8 mouse cellular contexts compared by ENCODE assay signal in the genomic region with DNA sequence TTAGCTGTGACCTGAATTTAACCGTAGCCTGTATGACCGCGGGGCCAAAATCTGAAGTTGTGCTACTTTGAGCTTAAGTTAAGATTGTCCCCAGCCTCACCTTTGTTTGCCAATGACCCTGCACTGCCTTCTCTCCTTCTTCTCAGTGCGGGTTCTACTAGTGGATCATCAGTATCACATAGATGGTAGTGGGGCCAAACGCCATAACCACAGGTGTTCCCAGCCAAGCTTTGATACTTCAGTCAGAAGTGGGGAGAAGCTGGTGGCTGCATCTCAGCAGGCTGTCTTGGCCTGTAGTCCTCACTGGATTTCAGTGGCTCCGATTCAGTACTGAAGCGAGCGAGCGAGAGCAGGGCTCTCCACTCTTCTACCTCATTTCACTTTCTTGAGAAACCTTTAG. TPM values are rescaled to one million over a fixed set of nuclear protein-coding genes. Genes with fewer than 3 reads are reported as not detected.
DNase-seq lines count a peak whose midpoint lies in the region; ATAC-seq lines count a peak whose summit lies in the region.

No protein-coding gene starts in this region.

- no peaks in the 10 kb centered on the region for H3K36me3 ChIP-seq in embryonic facial prominence, embryonic 10.5 days (replicated peaks)
- no peaks in the 10 kb centered on the region for H3K36me3 ChIP-seq in hindbrain, embryonic 15.5 days
- H3K36me3 ChIP-seq in liver, embryonic 16.5 days (ENCODE audit: control insufficient read depth, insufficient read depth), result no peaks in the 10 kb centered on the region

- H3K9ac ChIP-seq in hindbrain, embryonic 15.5 days, result peak overlapping the region; percentile 54; the same call in 1 of the 2 replicates
- peak overlapping the region; percentile 18 for H3K9ac ChIP-seq in liver, embryonic 16.5 days (ENCODE audit: low read depth, low read length)

- no peaks in the 10 kb centered on the region for H3K9me3 ChIP-seq in embryonic facial prominence, embryonic 10.5 days
- no peaks in the 10 kb centered on the region for H3K9me3 ChIP-seq in hindbrain, embryonic 15.5 days
- H3K9me3 ChIP-seq in liver, embryonic 16.5 days (replicated peaks; ENCODE audit: control insufficient read depth, low read length), result no peaks in the 10 kb centered on the region

- peak overlapping the region; percentile 76 for H3K4me3 ChIP-seq in embryonic facial prominence, embryonic 10.5 days
- peak overlapping the region; percentile 53 for H3K4me3 ChIP-seq in hindbrain, embryonic 15.5 days
- H3K4me3 ChIP-seq in liver, embryonic 16.5 days (ENCODE audit: low read depth, low read length), result peak overlapping the region; percentile 48

- peak overlapping the region; percentile 83; the same call in 1 of the 2 replicates for H3K27ac ChIP-seq in embryonic facial prominence, embryonic 10.5 days (replicated peaks)
- H3K27ac ChIP-seq in hindbrain, embryonic 15.5 days (replicated peaks), result no peak overlapping the region
- no peak overlapping the region for H3K27ac ChIP-seq in liver, embryonic 16.5 days (ENCODE audit: low read length)

- H3K4me1 ChIP-seq in embryonic facial prominence, embryonic 10.5 days, result peaks cover 17% of the 10 kb centered on the region
- H3K4me1 ChIP-seq in hindbrain, embryonic 15.5 days (replicated peaks), result peaks cover 9% of the 10 kb centered on the region; the same call in 1 of the 2 replicates
- H3K4me1 ChIP-seq in liver, embryonic 16.5 days (ENCODE audit: control insufficient read depth, low read depth, low read length), result no peaks in the 10 kb centered on the region; the same call in 1 of the 2 replicates

- WGBS in embryonic facial prominence, embryonic 10.5 days, result 28% methylated on average over 9 of the region's 9 CpGs
- WGBS in hindbrain, embryonic 15.5 days, result 28% methylated on average over 9 of the region's 9 CpGs
- WGBS in liver, embryonic 16.5 days (ENCODE audit: insufficient replicate concordance), result 27% methylated on average over 9 of the region's 9 CpGs

- H3K4me2 ChIP-seq in hindbrain, embryonic 15.5 days, result peak overlapping the region; percentile 94
- peak overlapping the region; percentile 8 for H3K4me2 ChIP-seq in liver, embryonic 16.5 days (ENCODE audit: low read depth, low read length)

- H3K27me3 ChIP-seq in embryonic facial prominence, embryonic 10.5 days (replicated peaks; ENCODE audit: low read depth, poor library complexity, severe bottlenecking), result peaks cover 23% of the 10 kb centered on the region
- H3K27me3 ChIP-seq in hindbrain, embryonic 15.5 days, result peaks cover 4% of the 10 kb centered on the region
- H3K27me3 ChIP-seq in liver, embryonic 16.5 days (ENCODE audit: control insufficient read depth, insufficient read depth, low read depth, low read length), result no peaks in the 10 kb centered on the region

- ATAC-seq in hindbrain, embryonic 15.5 days (ENCODE audit: low FRiP score, low read depth), result no peak
- no peak for ATAC-seq in liver, embryonic 16.5 days (ENCODE audit: low read depth)

- peak; percentile 29 for DNase-seq in adrenal gland, postnatal 10 days
- DNase-seq in adrenal gland, adult 18-20 months (ENCODE audit: low spot score in 2 of 2), result no peak
- no peak for DNase-seq in embryonic facial prominence, embryonic 10.5 days (ENCODE audit: low spot score)
- no peak for DNase-seq in cerebellum, postnatal 36 days
- DNase-seq in cerebellum, adult 11 months, result no peak
- DNase-seq in urinary bladder, postnatal 10 days (ENCODE audit: low spot score), result no peak

RNA-seq across cellular contexts. Expression of a gene that starts 0.7 kb away (rescaled TPM):
- 100 to 1,000 TPM; 128 to 158 TPM for total RNA-seq in adrenal gland, postnatal 10 days (2021)
- total RNA-seq in adrenal gland, adult 18-20 months (2021), result 100 to 1,000 TPM; 340 to 534 TPM
- polyA plus RNA-seq in embryonic facial prominence, embryonic 10.5 days (2016; fragmentation: Nextera tagmentation; extraction: Ambion mirVana), result 1.5 and 3.3 TPM in 2 replicates
- 1.6 TPM in 2 replicates for polyA plus RNA-seq in hindbrain, embryonic 15.5 days (2015; fragmentation: Nextera tagmentation; extraction: Ambion mirVana)
- 13.6 and 19.5 TPM in 2 replicates for polyA plus RNA-seq in liver, embryonic 16.5 days (2015; fragmentation: Nextera tagmentation; extraction: Ambion mirVana)
